Mouse (Mus musculus) forelimb bud, embryonic 11.5 days (tissue): Measurements from ENCODE around the gene Hoxb3.

Experiments
- DNase-seq: peaks from one replicate; pipeline ENCODE4 v3.0.0-alpha.2; 2012; ENCODE audit warnings: low read depth, low spot score

The Hoxb3 gene

DNA sequence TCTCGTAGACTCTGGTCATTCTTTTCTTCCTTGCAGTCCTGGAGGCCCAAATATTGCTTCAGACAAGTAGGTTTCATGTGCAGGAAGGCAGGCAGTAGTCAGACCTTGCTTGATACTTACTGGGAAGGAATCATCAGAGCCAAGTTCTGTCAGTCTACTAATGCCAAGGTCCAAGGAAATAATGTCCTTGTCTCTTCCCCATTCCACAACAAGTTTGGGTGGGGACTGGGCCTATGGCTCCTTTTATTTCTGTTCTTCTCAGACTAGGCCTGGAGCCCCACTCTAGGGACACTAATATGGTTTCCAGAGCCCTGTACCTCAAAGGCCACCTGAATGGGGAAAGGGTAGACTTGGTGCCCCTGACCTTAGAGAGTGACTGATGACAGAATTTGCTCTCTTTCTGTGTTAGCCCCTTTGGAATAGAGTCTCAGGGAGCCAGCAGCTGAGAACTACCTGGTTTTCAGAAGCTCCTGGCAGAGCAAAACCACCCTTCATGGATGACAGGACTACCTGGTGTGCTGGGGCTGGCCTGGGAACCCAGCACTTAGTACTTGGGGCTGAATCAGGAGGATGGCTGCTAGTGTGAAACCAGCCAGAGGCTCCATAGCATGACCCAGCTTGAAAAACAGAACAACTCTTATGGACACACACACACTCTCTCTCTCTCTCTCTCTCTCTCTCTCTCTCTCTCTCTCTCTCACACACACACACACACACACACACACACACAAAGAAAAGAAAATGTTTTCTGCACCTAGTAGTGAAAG is 34.5 kb upstream of the Hoxb3 start:
- DNase-seq: no peak

- no peak for DNase-seq
Observed at GRCm38 (mm10) chr11:96289293-96289692, 33.8 kb upstream of the Hoxb3 start.

GRCm38 (mm10) chr11:96289837-96290236 is 33.3 kb upstream of the Hoxb3 start:
- DNase-seq: no peak

DNA sequence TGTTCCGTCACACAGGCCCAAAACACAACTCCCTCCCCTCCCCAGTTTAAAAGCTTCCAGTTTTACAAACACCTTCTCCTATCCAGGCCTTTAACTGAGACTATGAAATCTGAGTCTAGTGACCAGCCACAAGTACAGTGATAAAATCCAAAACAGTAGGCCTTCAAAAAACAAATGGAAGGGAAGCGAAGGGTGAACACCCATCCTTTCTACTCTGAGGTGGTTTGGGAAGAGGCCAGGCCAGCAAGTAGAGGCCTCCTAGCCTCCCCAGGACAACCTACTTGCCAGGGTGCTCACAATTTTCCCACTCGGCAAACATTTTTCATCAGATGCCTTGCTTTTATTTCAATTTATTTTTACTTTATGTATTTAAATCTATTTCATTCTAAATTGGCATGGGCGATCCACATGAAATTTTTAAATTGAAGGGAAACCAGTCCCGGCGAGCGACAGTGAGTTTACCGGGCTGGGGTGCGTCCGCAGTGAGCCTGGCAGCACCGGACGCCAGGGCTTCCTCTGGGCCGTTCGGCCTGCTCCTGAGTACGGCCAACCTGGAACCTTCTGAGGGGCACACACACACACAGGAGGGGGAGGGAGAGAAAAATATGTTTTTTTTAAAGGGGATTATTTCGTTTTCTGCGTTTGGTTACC is 32.3 kb upstream of the Hoxb3 start:
- DNase-seq: no peak

DNA sequence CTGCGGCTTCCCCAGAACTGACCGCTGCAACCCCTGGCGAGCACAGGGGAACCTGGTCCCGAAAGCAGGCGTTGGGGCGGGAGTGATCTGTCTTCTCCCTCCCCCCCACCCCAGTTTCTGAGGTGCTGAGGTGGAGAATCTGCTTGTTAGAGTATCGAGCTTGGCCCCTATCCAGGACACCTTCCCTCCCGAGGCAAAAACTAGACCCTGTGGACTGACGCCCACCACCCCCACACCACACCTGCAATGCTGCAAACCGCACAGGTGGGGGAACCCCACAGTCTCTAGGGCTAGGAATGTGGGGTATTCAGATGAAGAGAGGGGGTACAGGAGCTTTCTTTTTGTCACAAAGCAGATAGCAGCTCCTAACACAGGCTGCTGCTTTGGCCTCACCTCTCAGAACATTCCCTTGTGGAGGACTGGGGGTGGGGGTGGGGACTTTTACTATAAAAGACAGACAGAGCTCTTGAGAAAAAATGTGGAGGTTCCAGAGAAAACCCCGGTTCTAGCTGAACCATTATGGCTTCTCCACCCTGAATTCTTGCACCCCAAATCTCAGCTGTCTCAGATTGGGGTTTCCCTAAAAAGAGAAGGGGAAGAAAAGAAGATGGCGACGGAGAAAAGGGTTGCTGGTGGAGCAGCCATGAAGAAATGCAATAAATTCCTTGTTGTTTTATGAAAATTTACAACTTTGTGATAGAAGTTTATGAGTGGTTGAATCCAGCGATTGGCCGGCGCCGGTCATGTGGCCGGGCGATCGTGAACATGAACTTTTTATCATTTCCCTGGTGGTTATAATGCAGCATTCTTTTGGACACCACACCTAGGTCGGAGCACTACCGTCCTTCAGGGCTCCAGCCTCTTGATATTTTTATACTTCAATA is 31.2 kb upstream of the Hoxb3 start, which contains the start of gene Hoxb6:
TSS of gene Hoxb6 (plus strand) at position 796 of the 884 bp plus-strand sequence.
- DNase-seq: no peak

DNA sequence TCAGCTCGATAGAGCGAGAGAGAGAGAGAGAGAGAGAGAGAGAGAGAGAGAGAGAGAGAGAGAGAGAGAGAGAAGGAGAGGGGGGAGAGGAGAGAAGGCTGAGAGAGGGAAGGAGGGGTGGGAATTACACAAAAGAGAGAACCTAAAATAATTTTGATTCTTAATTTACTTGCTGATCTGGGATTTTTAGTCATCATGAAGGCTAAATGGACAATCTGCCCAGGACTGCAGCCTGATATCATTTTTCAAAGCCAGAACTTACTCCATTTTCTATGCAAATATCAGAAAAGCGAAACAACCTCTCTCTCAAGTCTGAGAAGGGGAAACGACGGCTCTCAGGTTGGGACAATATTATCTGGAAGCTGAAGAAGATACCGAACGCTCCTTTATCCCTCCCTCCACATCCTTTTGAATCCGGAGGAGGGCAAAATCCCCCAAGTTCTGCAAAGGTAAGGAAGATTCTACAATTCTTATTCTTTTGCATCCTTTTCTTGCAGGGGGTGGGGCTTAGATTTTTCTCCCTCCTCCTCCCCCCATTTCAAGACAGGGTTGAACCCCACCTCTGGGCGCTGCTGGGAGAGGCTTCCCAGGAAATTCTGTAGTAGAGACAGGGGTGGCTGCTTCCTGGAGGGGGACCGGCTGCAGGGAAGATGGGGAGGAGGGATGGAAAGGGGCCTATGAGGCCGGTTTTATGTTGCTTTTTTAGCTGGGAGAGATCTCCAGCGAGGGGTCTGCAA is 30.4 kb upstream of the Hoxb3 start:
- no peak for DNase-seq

- no peak for DNase-seq
Observed at GRCm38 (mm10) chr11:96293302-96293921, 29.7 kb upstream of the Hoxb3 start.

DNA sequence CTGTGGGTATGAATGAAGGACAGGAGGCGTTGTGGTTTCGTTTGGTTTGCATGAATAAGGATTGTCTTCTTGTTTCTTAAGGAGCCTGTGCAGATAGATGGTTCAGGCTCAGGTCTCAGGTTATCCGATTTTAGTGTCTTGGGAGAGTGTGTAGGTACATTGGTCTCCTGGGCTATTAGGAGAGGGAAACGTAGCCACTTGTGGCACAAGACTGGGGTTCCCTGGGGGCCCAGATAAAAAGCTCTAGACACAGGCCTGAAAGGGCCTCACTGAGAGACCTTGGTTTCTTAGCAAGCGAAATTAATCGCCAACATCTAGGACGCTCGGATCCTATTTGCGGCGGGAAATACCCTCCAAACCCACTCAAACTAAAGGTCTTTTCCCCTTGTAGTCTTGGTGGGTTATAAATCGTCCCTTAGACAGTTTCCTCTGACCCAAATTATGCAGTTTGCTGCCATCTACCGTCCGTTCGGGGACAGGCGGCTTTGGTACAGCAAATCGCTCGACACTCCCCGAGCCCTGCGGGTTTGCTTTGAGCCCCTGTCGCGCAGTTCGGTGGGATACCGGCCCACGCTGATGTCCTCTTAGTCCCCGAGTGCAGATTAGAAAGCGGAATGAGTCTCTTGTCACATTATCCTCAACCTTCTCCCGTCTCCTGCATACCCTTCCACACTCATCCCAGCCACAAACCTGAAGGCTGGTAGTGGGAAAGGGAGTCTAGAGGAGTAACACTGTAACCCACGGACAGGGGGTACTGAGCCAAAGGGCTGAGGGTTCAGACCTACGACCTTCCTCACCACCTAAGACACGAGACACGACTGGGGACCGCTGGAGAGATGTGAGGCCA is 28.7 kb upstream of the Hoxb3 start:
- DNase-seq: peak; percentile 87

DNA sequence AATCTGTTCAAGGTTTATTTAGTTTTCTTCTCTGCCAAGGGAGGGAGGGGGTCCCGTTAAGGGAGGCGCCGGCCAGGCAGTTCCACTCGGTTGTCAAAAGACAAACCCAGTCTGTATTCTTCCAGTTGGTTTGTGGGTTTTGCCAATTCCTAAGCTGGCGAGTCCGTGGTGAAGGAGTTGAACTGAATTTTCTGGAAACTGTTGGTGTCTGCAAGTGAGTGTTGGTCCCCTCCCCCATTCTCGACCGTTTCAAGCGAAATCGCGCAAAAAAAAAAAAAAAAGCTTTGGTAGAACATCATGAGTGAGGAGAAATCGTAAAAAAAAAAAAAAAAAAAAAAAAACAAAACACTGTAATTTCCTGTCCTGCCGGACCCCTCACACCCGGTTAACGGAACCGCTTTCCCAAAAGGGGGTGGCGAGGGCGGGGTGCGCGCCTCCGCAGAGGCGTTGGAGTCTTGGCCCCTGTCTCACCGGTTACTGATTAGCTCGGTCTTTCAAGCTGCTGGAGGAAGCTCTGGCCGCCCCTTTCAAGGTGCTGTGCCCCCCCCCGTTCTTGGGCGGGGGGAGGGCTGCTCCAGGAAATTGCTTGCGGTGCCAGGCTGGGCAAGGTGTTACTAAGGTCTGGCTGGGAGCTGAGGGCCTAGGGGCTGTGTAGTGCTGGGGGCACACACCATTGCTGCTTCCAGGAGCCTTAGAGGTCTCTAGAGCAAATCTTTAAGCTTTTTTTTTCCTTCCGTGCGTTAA is 27.9 kb upstream of the Hoxb3 start:
- no peak for DNase-seq

GRCm38 (mm10) chr11:96296997-96297396 is 26.1 kb upstream of the Hoxb3 start:
- no peak for DNase-seq

DNA sequence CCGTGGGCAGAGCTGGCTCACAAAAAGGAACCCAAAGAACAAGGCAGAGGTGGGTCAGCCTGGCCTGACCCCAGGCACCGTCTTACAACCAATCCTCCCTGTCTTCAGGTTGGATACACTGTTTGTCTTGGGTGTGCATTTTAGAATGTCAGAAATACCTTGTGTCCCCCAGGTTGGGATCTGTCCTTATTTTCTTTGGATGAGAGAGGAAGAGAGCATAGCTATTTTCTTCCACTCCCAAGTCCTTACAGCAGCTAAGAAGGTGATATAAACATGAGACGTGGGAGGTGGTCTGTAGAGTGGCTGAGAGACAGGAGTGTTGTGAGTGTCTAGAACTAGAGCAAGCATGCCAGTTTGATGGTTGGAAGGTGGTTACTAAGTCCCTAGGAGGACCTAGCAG is 25.7 kb upstream of the Hoxb3 start:
- DNase-seq: no peak

- DNase-seq: no peak
Observed at GRCm38 (mm10) chr11:96297968-96298635, 25.0 kb upstream of the Hoxb3 start.

GRCm38 (mm10) chr11:96298895-96299667 is 24.0 kb upstream of the Hoxb3 start:
- DNase-seq: no peak

GRCm38 (mm10) chr11:96299781-96300180 is 23.3 kb upstream of the Hoxb3 start:
- no peak for DNase-seq

DNA sequence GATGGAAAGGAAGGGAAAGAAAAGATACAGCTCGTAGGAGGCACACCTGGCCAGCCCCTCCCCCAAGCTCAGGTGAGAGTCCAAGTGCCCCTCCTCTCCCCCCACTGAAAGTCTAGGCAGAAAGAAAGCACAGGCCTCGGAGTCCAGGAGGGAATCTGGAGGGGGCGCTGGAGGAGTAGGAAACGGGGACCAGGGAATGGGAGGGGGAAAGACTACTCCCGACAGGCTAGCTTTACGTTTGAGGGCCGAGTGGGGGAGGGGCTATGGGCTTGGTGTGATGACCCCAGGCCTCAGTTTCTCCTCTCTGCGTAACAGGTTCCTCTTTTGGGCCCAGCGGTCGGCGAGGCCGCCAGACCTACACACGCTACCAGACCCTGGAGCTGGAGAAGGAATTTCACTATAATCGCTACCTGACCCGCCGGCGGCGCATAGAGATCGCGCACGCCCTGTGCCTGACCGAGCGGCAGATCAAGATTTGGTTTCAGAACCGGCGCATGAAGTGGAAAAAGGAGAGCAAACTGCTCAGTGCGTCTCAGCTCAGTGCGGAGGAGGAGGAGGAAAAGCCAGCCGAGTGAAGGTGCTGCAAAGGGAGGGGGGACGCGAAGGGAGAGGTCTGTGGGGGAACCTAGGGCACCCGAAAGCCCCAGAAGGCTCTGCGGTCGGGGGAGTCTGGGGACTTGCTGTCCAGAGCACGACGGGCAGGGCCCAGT is 22.6 kb upstream of the Hoxb3 start:
- no peak for DNase-seq

DNA sequence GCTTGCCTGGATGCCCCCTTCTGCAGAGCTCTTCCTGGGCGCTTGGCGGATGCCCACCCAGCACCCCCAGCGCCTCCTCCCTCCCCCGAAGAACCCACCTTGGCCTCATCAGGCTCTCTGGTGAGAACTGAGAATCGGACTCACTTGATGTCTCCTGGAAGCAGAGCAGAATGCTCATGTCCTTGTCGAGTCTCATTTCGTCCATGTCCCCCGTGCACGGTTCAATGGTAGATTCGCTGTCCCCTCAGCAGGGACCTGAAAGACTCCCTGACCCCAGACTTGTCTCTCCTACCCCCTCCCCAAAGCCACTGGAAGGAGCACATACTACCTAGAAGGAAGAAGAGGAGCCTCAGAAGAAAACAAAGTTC is 22.1 kb upstream of the Hoxb3 start:
- no peak for DNase-seq

DNA sequence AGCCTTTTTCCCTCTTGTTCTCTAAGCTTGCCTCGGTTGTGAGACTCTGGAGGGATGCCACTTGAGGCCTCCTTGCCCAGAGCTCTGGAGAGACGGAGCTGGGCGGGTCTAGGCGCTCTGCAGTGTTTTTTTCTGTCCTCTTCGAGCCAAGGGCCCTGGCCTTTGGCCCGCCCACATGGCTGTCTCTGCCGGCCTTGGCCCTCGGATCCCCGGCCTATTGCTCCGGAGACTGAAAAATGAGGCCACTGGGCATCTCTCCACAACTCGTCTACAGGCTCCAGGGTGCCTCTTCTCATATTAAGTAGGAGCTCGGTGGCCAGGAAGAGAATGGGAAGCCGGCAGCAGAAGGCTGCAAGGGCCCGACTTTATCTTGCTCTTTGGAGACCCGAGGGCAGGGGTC is 21.3 kb upstream of the Hoxb3 start:
- DNase-seq: no peak
